Mouse (Mus musculus) forebrain, embryonic 14.5 days (tissue): ENCODE results near the gene Asphd2. TPM values are rescaled to one million over a fixed set of nuclear protein-coding genes. Genes with fewer than 3 reads are reported as not detected.

Experiments
- ATAC-seq: fragments of 200-750 bp; cut with Nextera tagmentation; 2 replicates; pipeline ENCODE4 v1.8.0; 2017; ENCODE audit warnings: mild to moderate bottlenecking, moderate library complexity
- DNase-seq: peaks from one replicate; pipeline ENCODE4 v3.0.0-alpha.2; 2015; ENCODE audit warnings: low spot score
- H3K27ac ChIP-seq: fragments of 300-500 bp; sonication (generic); 2 replicates; pipeline ENCODE4 v1.5.1; 2014; ENCODE audit warnings: low read depth, mild to moderate bottlenecking, control low read depth, low read length, moderate library complexity
- H3K27me3 ChIP-seq: fragments of 300-500 bp; sonication (generic); replicated peaks from 2 replicates; pipeline ENCODE4 v1.6.1; 2014; ENCODE audit warnings: low read length, control low read depth, mixed read lengths; ENCODE audit not compliant: control insufficient read depth, insufficient read depth
- H3K36me3 ChIP-seq: fragments of 300-500 bp; sonication (generic); 2 replicates; pipeline ENCODE4 v1.6.1; 2014; ENCODE audit warnings: low read length, control low read depth; ENCODE audit not compliant: control insufficient read depth, insufficient read depth
- H3K4me1 ChIP-seq: fragments of 300-500 bp; sonication (generic); 2 replicates; pipeline ENCODE4 v1.6.1; 2014; ENCODE audit warnings: antibody characterized with exemption, low read length, control low read depth; ENCODE audit not compliant: control insufficient read depth, insufficient read depth
- H3K4me2 ChIP-seq: fragments of 300-500 bp; sonication (generic); 2 replicates; pipeline ENCODE4 v1.6.1; 2014; ENCODE audit warnings: mild to moderate bottlenecking, control low read depth, low read length
- H3K4me3 ChIP-seq: fragments of 300-500 bp; sonication (generic); 2 replicates; pipeline ENCODE4 v1.5.1; 2014; ENCODE audit warnings: low read depth, low read length, control low read depth
- H3K9ac ChIP-seq: fragments of 300-500 bp; sonication (generic); 2 replicates; pipeline ENCODE4 v1.6.1; 2014; ENCODE audit warnings: mild to moderate bottlenecking, low read length, control low read depth, moderate library complexity
- H3K9me3 ChIP-seq: fragments of 300-500 bp; sonication (generic); replicated peaks from 2 replicates; pipeline ENCODE4 v1.6.1; 2016; ENCODE audit warnings: low read length, control low read depth, mixed read lengths; ENCODE audit not compliant: control insufficient read depth
- WGBS: fragments of 180-500 bp; shearing (Covaris S2); extraction: QIAGEN DNeasy Blood & Tissue Kit; methylation state at CpG from one replicate; pipeline ENCODE4 v1.1.7; 2014; 5-methylcytosine and 5-hydroxymethylcytosine counted together
- polyA plus RNA-seq: library from polyadenylated mRNA; unstranded; fragments of >200 nt; fragmentation: Nextera tagmentation; extraction: Ambion mirVana; gene quantifications from 2 replicates; pipeline ENCODE4 v1.2.1, GENCODE M21; 2014

Asphd2 gene
- polyA plus RNA-seq, 1 experiment from 2014 or later: 31.6 TPM

DNA sequence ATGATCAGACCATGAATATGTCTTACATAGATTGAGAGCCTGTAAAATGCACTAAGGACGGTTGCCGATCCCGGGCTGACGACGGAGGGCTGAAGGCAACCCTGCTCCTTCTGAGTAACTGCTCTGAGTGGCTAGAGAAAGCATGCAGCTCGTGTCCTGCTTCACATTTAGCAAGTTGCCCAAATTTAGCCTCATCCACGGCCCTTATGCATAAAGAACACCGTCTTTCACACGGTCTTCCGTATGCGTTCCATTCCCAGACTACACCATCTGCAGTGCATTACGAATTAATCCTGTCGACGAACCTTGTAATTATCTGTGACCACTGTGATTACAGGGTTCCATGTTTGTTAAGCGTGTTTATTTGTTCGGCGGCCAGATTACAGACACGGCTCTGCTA, 1.4 kb upstream of the Asphd2 start:
- Histone ChIP-seq H3K4me2 (no peak overlapping the region), H3K36me3 (peaks cover 9% of the 10 kb centered on the region), H3K4me3 (no peak overlapping the region), H3K27ac (peak overlapping the region; percentile 88; the same call in 1 of the 2 replicates), H3K4me1 (peaks cover 15% of the 10 kb centered on the region), H3K9ac (no peak overlapping the region), H3K27me3 (no peaks in the 10 kb centered on the region), H3K9me3 (no peaks in the 10 kb centered on the region)
- no peak for ATAC-seq
- 69% methylated on average over 18 of the region's 18 CpGs for whole genome bisulfite sequencing
- DNase-seq: peak; percentile 7

DNA sequence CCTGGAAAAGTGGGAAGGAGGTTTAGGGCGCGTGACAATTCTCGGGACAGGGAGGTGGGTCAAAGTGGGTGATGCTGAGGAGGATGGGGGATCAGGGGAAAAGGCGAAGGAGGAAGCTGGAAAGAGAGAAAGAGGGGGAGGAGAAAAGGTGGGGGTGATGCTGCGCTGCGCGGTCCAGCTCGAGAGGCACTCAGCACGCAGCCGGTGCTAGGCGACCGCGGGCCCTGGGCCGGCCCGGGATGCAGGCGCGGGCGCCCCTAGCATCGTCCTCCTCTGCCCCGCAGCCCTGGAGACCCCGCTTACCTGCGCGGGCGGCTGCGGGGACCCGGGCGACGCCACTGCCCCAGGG, 277 bp downstream of the Asphd2 start:
- Histone ChIP-seq H3K4me1 (peaks cover 15% of the 10 kb centered on the region), H3K9me3 (no peaks in the 10 kb centered on the region), H3K27me3 (no peaks in the 10 kb centered on the region), H3K36me3 (peaks cover 19% of the 10 kb centered on the region), H3K4me2 (peak overlapping the region; percentile 95), H3K9ac (peak overlapping the region; percentile 69), H3K27ac (peak overlapping the region; percentile 88), H3K4me3 (peak overlapping the region; percentile 62)
- WGBS: 0% methylated on average over 18 of the region's 28 CpGs
- ATAC-seq: peak; percentile 83
- no peak for DNase-seq

DNA sequence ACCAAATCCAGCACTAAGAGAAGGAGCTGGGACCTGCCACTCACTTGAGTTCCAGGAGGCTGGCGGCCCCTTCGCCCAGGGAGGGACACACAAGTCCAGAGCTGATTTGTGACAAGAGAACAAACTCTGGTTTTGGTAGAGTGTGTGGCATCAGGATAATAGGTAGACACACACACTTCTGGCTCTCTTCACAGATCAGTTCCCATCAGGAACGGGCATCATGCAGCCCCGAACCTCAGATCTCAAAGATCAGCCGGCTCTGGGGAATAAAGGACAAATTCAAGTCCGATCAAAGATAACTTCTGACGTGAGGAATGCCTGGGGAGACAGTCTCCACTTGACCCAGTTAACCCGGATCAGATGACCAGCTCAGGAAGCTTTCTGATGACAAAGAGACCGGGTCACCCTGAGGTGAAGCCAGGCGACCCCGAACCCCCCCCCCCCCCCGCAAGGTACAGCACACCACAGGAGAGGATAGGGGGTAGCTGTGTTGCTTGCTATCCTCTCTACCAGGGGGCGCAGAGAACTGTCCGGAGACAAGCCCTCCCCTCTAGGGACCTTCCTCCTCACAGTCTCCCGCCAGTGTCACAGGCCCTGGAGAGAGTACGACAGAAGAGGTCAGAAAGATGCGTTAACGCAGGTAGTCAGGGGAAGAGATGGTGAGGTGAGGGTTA, 788 bp downstream of the Asphd2 start:
- ATAC-seq (peak; percentile 18), DNase-seq (no peak)
- no peaks in the 10 kb centered on the region for H3K9me3 ChIP-seq
- WGBS: 7% methylated on average over 18 of the region's 18 CpGs
- no peaks in the 10 kb centered on the region for H3K27me3 ChIP-seq
- H3K9ac ChIP-seq: peak overlapping the region; percentile 69
- H3K4me2 ChIP-seq: peak overlapping the region; percentile 95
- peak overlapping the region; percentile 88; the same call in 1 of the 2 replicates for H3K27ac ChIP-seq
- peaks cover 15% of the 10 kb centered on the region for H3K4me1 ChIP-seq
- H3K4me3 ChIP-seq: peak overlapping the region; percentile 62
- peaks cover 24% of the 10 kb centered on the region for H3K36me3 ChIP-seq

DNA sequence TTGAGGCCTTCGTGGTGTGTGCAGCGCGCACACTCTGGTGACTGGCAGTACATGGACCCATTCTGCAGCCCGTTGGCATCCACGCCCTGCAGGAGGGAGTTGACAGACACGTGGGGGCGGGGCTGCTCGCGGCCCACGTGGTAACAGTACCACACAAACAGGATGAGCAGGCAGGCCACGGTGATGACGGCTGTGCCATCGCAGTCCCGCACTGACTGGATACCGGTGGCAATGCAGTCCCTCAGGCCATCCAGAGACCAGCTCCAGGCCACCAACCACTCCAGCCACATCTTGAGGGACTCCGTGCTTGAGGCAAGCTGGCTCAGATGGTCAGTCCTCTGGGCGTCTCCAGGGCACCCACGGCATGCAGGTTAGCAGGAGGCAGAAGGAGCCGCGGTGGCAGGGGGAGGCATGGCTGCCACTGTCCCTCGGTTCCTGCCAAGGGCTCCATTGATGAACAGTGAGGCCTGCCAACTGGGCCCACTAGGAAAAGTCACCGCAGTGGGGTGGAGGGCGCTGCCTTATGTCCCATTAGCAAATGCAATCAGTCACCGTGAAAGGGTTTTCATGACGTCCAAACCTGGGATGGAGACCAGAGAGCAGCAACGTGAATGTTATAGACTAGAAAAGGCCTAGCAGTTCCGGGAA, 2.9 kb downstream of the Asphd2 start:
- WGBS: 77% methylated on average over 27 of the region's 27 CpGs
- Histone ChIP-seq H3K4me1 (peaks cover 15% of the 10 kb centered on the region), H3K27ac (no peak overlapping the region), H3K36me3 (peaks cover 44% of the 10 kb centered on the region), H3K27me3 (no peaks in the 10 kb centered on the region), H3K9me3 (no peaks in the 10 kb centered on the region), H3K9ac (no peak overlapping the region), H3K4me2 (no peak overlapping the region), H3K4me3 (no peak overlapping the region)
- no peak for DNase-seq
- no peak for ATAC-seq

DNA sequence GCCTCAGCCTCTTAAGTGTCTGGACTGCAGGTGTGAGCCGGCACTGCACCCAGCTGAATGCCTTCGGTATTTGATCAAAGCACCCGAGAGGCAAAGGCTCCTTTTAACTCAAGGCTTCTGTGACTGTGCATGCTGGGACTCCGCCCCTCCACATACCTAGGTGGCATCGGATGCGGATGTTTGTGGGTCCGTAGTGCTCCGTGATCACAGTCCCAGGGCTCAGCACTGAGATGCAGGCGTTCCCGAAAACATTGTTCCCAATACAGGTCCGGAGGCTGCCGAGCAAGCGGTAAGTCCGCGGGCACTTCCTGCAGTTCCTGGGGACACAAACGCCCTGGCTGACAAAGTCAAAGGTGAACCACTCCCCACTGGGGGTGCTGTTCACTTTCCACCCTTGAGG, 3.7 kb downstream of the Asphd2 start:
- H3K4me3 ChIP-seq: no peak overlapping the region
- H3K4me2 ChIP-seq: no peak overlapping the region

DNA sequence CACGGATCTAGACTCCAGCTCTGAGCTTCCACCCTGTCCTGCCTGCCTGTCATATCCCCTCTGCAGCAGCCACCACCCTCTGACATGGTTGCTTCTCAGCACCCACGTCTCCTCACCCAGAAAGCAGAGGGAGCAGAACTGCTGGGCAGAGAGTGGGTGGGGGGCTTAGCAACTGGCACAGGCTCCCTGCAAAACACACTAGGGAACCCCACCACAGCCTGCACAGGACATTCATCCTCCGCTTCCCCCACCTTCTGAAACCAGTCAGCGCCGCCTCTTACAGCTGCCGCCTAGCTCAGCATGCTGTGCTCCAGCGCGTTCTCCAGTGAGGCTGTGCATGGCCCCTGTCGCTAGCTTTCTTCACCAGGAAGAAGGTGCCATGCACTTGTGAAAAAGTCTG, 5.3 kb downstream of the Asphd2 start:
- ATAC-seq: no peak
- peaks cover 11% of the 10 kb centered on the region for H3K4me1 ChIP-seq

More for the DNA sequence above, 3.7 kb downstream of the Asphd2 start:
- Histone ChIP-seq H3K4me1 (peaks cover 15% of the 10 kb centered on the region), H3K9me3 (no peaks in the 10 kb centered on the region), H3K27me3 (no peaks in the 10 kb centered on the region), H3K9ac (no peak overlapping the region), H3K36me3 (peaks cover 52% of the 10 kb centered on the region), H3K27ac (no peak overlapping the region)
- 65% methylated on average over 16 of the region's 16 CpGs for WGBS
- no peak for ATAC-seq
- no peak for DNase-seq

DNA sequence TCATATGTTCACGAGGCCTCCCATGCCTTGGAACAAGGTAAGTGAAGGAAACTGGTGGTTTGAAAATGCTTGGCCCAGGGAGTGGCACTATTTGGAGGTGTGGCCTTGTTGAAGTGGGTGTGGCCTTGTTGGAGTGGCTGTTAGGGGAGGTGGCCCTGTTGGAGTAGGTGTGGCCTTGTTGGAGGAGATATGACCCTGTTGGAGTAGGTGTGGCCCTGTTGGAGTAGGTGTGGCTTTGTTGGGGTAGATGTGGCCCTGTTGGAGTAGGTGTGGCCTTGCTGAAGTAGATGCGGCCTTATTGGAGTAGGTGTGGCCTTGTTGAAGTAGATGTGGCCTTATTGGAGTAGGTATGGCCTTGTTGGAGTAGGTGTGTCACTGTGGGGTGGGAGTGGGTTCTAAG, 8.7 kb downstream of the Asphd2 start:
- ATAC-seq (no peak), DNase-seq (no peak)
- no peaks in the 10 kb centered on the region for H3K4me1 ChIP-seq
- no peaks in the 10 kb centered on the region for H3K9me3 ChIP-seq
- 90% methylated on average over 2 of the region's 2 CpGs for WGBS
- no peak overlapping the region for H3K27ac ChIP-seq
- no peak overlapping the region for H3K9ac ChIP-seq
- H3K36me3 ChIP-seq: peaks cover 63% of the 10 kb centered on the region
- H3K4me2 ChIP-seq: no peak overlapping the region
- H3K27me3 ChIP-seq: no peaks in the 10 kb centered on the region
- no peak overlapping the region for H3K4me3 ChIP-seq

More for the DNA sequence above, 5.3 kb downstream of the Asphd2 start:
- Histone ChIP-seq H3K4me3 (no peak overlapping the region), H3K9ac (0 out of 2 replicates have a peak overlapping the region, but pooled peaks have one; percentile 3), H3K27ac (no peak overlapping the region), H3K4me2 (no peak overlapping the region), H3K9me3 (no peaks in the 10 kb centered on the region), H3K36me3 (peaks cover 67% of the 10 kb centered on the region), H3K27me3 (no peaks in the 10 kb centered on the region)
- DNase-seq: no peak
- 81% methylated on average over 9 of the region's 9 CpGs for WGBS

DNA sequence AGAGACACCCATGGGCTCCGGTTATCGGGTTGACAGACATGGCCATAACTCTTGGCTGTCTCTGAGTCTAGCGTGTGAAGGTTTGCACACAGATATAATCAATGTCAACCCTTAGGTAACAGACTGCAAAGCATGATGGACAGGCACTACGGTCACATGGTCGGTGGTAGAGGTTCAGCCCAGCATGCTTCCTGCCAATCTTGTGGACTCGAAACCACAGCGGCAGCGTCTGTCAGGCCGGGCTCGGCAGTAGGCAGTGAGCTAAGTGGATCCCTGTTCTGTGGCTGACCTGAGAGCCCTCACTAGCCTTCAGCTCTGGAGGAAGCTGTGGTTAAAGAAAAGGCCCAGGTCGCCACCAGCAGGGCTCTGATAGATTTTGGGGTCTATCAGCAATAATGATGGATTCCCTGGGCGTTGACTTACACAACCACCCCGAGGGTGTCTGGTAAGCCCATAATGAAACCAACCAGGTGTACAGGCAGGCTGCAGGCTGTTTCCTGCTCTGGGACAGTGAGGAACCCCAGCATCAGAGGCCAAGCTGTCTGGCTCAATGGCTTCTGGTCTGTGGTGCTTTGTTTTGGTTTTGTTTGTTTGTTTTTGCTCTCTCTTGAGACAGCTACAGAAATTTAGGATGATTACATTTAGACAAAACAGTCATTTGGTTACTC, 9.7 kb downstream of the Asphd2 start:
- Histone ChIP-seq H3K4me3 (no peak overlapping the region), H3K4me1 (no peaks in the 10 kb centered on the region), H3K9ac (no peak overlapping the region), H3K36me3 (peaks cover 63% of the 10 kb centered on the region), H3K9me3 (no peaks in the 10 kb centered on the region), H3K27ac (no peak overlapping the region), H3K27me3 (no peaks in the 10 kb centered on the region), H3K4me2 (no peak overlapping the region)
- 92% methylated on average over 13 of the region's 13 CpGs for WGBS
- ATAC-seq (no peak), DNase-seq (no peak)
